Mouse (Mus musculus): ENCODE results near the gene 1700016C15Rik.

DNA sequence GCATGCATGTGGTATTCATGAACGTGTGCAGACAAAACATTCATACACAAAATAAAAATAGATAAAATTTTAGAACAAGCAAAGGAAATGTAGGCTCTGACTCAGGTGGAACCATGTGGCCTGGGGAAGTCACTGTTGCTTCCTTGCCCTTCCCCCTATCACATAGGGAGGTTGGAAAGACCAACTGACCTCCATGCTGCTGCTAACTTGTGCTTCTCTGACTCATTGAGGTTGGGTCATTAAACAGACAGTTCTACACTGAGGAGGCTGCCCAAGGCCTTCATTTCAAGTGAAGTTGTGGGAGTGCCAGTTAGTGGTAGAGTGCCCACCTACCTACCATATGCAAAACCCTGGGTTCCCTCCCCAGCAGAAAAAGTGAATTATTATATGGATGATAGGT, 22.0 kb upstream of the 1700016C15Rik start:
- TF ChIP-seq CTCF (IDR thresholded peaks at IDR 0.05) (no peak), POLR2A (IDR thresholded peaks at IDR 0.05; ENCODE audit: insufficient read depth, low read depth, low read length) (no peak)

Measured in heart, adult 2 months (tissue).